Mouse (Mus musculus): Measurements from ENCODE around the gene Nsd1. TPM values are rescaled to one million over a fixed set of nuclear protein-coding genes. Genes with fewer than 3 reads are reported as not detected.

The Nsd1 gene
- polyA plus RNA-seq, 1 experiment from 2014 or later: 79.3 TPM

- no peak overlapping the region for H3K27ac ChIP-seq (ENCODE audit: low read depth, low read length)
- H3K4me3 ChIP-seq (ENCODE audit: low read depth, low read length): no peak overlapping the region
- no peaks in the 10 kb centered on the region for H3K27me3 ChIP-seq (ENCODE audit: control insufficient read depth, insufficient read depth, low read length)
- no peak overlapping the region for H3K4me2 ChIP-seq (ENCODE audit: low read depth, low read length, severe bottlenecking)
- H3K36me3 ChIP-seq (ENCODE audit: control insufficient read depth, insufficient read depth, low read length): no peaks in the 10 kb centered on the region; the same call in 1 of the 2 replicates
- H3K9me3 ChIP-seq (ENCODE audit: control insufficient read depth, low read length): no peaks in the 10 kb centered on the region
- no peak for ATAC-seq (replicated peaks; ENCODE audit: low FRiP score)
- H3K9ac ChIP-seq (ENCODE audit: low read length): no peak overlapping the region
- WGBS: 87% methylated on average over 3 of the region's 3 CpGs
- no peaks in the 10 kb centered on the region for H3K4me1 ChIP-seq (replicated peaks; ENCODE audit: control insufficient read depth, insufficient read depth, low read length)
- DNase-seq (ENCODE audit: low spot score): no peak
Observed at GRCm38 (mm10) chr13:55255052-55255652, 45.6 kb downstream of the Nsd1 start.

- H3K9ac ChIP-seq (ENCODE audit: low read length): no peak overlapping the region
- 97% methylated on average over 3 of the region's 3 CpGs for WGBS
- no peaks in the 10 kb centered on the region for H3K27me3 ChIP-seq (ENCODE audit: control insufficient read depth, insufficient read depth, low read length)
- ATAC-seq (replicated peaks; ENCODE audit: low FRiP score) (no peak), DNase-seq (ENCODE audit: low spot score) (no peak)
- no peak overlapping the region for H3K27ac ChIP-seq (ENCODE audit: low read depth, low read length)
- H3K4me2 ChIP-seq (ENCODE audit: low read depth, low read length, severe bottlenecking): no peak overlapping the region
- no peak overlapping the region for H3K4me3 ChIP-seq (ENCODE audit: low read depth, low read length)
- H3K4me1 ChIP-seq (replicated peaks; ENCODE audit: control insufficient read depth, insufficient read depth, low read length): no peaks in the 10 kb centered on the region
- H3K36me3 ChIP-seq (ENCODE audit: control insufficient read depth, insufficient read depth, low read length): peaks cover 9% of the 10 kb centered on the region
- no peaks in the 10 kb centered on the region for H3K9me3 ChIP-seq (ENCODE audit: control insufficient read depth, low read length)
Observed at GRCm38 (mm10) chr13:55258651-55259050, 49.1 kb downstream of the Nsd1 start.

GRCm38 (mm10) chr13:55261521-55261920, 51.9 kb downstream of the Nsd1 start:
- 91% methylated on average over 8 of the region's 8 CpGs for WGBS
- no peak overlapping the region for H3K4me2 ChIP-seq (ENCODE audit: low read depth, low read length, severe bottlenecking)
- no peaks in the 10 kb centered on the region; the same call in 1 of the 2 replicates for H3K9me3 ChIP-seq (ENCODE audit: control insufficient read depth, low read length)
- no peak for DNase-seq (ENCODE audit: low spot score)
- peaks cover 18% of the 10 kb centered on the region for H3K36me3 ChIP-seq (ENCODE audit: control insufficient read depth, insufficient read depth, low read length)
- no peaks in the 10 kb centered on the region for H3K4me1 ChIP-seq (replicated peaks; ENCODE audit: control insufficient read depth, insufficient read depth, low read length)
- no peaks in the 10 kb centered on the region for H3K27me3 ChIP-seq (ENCODE audit: control insufficient read depth, insufficient read depth, low read length)
- no peak overlapping the region for H3K9ac ChIP-seq (ENCODE audit: low read length)
- no peak overlapping the region for H3K4me3 ChIP-seq (ENCODE audit: low read depth, low read length)
- H3K27ac ChIP-seq (ENCODE audit: low read depth, low read length): no peak overlapping the region
- no peak for ATAC-seq (replicated peaks; ENCODE audit: low FRiP score)

GRCm38 (mm10) chr13:55262096-55262495, 52.5 kb downstream of the Nsd1 start:
- H3K36me3 ChIP-seq (ENCODE audit: control insufficient read depth, insufficient read depth, low read length): peaks cover 18% of the 10 kb centered on the region
- no peaks in the 10 kb centered on the region for H3K27me3 ChIP-seq (ENCODE audit: control insufficient read depth, insufficient read depth, low read length)
- no peak overlapping the region for H3K4me2 ChIP-seq (ENCODE audit: low read depth, low read length, severe bottlenecking)
- no peak for DNase-seq (ENCODE audit: low spot score)
- H3K9ac ChIP-seq (ENCODE audit: low read length): no peak overlapping the region
- H3K9me3 ChIP-seq (ENCODE audit: control insufficient read depth, low read length): no peaks in the 10 kb centered on the region; the same call in 1 of the 2 replicates
- H3K4me3 ChIP-seq (ENCODE audit: low read depth, low read length): no peak overlapping the region
- no peak for ATAC-seq (replicated peaks; ENCODE audit: low FRiP score)
- no peaks in the 10 kb centered on the region for H3K4me1 ChIP-seq (replicated peaks; ENCODE audit: control insufficient read depth, insufficient read depth, low read length)
- no peak overlapping the region for H3K27ac ChIP-seq (ENCODE audit: low read depth, low read length)

GRCm38 (mm10) chr13:55277203-55277602, 67.6 kb downstream of the Nsd1 start:
- Histone ChIP-seq H3K27ac (ENCODE audit: low read depth, low read length) (no peak overlapping the region), H3K4me2 (ENCODE audit: low read depth, low read length, severe bottlenecking) (no peak overlapping the region), H3K4me3 (ENCODE audit: low read depth, low read length) (no peak overlapping the region), H3K9ac (ENCODE audit: low read length) (no peak overlapping the region), H3K4me1 (replicated peaks; ENCODE audit: control insufficient read depth, insufficient read depth, low read length) (no peaks in the 10 kb centered on the region), H3K9me3 (ENCODE audit: control insufficient read depth, low read length) (no peaks in the 10 kb centered on the region), H3K27me3 (ENCODE audit: control insufficient read depth, insufficient read depth, low read length) (no peaks in the 10 kb centered on the region), H3K36me3 (ENCODE audit: control insufficient read depth, insufficient read depth, low read length) (peaks cover 6% of the 10 kb centered on the region; the same call in 1 of the 2 replicates)
- 88% methylated on average over 5 of the region's 5 CpGs for WGBS
- DNase-seq (ENCODE audit: low spot score) (no peak), ATAC-seq (replicated peaks; ENCODE audit: low FRiP score) (no peak)

- H3K9ac ChIP-seq (ENCODE audit: low read length): no peak overlapping the region
- WGBS: 93% methylated on average over 5 of the region's 5 CpGs
- H3K4me2 ChIP-seq (ENCODE audit: low read depth, low read length, severe bottlenecking): no peak overlapping the region
- no peak overlapping the region for H3K4me3 ChIP-seq (ENCODE audit: low read depth, low read length)
- H3K4me1 ChIP-seq (replicated peaks; ENCODE audit: control insufficient read depth, insufficient read depth, low read length): no peaks in the 10 kb centered on the region
- H3K27me3 ChIP-seq (ENCODE audit: control insufficient read depth, insufficient read depth, low read length): no peaks in the 10 kb centered on the region
- H3K27ac ChIP-seq (ENCODE audit: low read depth, low read length): no peak overlapping the region
- no peaks in the 10 kb centered on the region for H3K9me3 ChIP-seq (ENCODE audit: control insufficient read depth, low read length)
- no peak for ATAC-seq (replicated peaks; ENCODE audit: low FRiP score)
- DNase-seq (ENCODE audit: low spot score): no peak
- H3K36me3 ChIP-seq (ENCODE audit: control insufficient read depth, insufficient read depth, low read length): peaks cover 8% of the 10 kb centered on the region; the same call in 1 of the 2 replicates
Observed at GRCm38 (mm10) chr13:55277646-55278045, 68.1 kb downstream of the Nsd1 start.

GRCm38 (mm10) chr13:55288854-55289253, 79.3 kb downstream of the Nsd1 start:
- no peak overlapping the region for H3K27ac ChIP-seq (ENCODE audit: low read depth, low read length)
- H3K4me1 ChIP-seq (replicated peaks; ENCODE audit: control insufficient read depth, insufficient read depth, low read length): no peaks in the 10 kb centered on the region
- 85% methylated on average over 3 of the region's 3 CpGs for WGBS
- no peak overlapping the region for H3K9ac ChIP-seq (ENCODE audit: low read length)
- H3K4me2 ChIP-seq (ENCODE audit: low read depth, low read length, severe bottlenecking): no peak overlapping the region
- no peaks in the 10 kb centered on the region for H3K27me3 ChIP-seq (ENCODE audit: control insufficient read depth, insufficient read depth, low read length)
- H3K4me3 ChIP-seq (ENCODE audit: low read depth, low read length): no peak overlapping the region
- no peak for ATAC-seq (replicated peaks; ENCODE audit: low FRiP score)
- H3K9me3 ChIP-seq (ENCODE audit: control insufficient read depth, low read length): no peaks in the 10 kb centered on the region
- DNase-seq (ENCODE audit: low spot score): no peak
- H3K36me3 ChIP-seq (ENCODE audit: control insufficient read depth, insufficient read depth, low read length): peaks cover 9% of the 10 kb centered on the region; the same call in 1 of the 2 replicates

- ATAC-seq (replicated peaks; ENCODE audit: low FRiP score) (no peak), DNase-seq (ENCODE audit: low spot score) (no peak)
- no peak overlapping the region for H3K9ac ChIP-seq (ENCODE audit: low read length)
- no peaks in the 10 kb centered on the region for H3K4me1 ChIP-seq (replicated peaks; ENCODE audit: control insufficient read depth, insufficient read depth, low read length)
- H3K27ac ChIP-seq (ENCODE audit: low read depth, low read length): no peak overlapping the region
- H3K36me3 ChIP-seq (ENCODE audit: control insufficient read depth, insufficient read depth, low read length): peaks cover 17% of the 10 kb centered on the region
- H3K4me3 ChIP-seq (ENCODE audit: low read depth, low read length): no peak overlapping the region
- no peaks in the 10 kb centered on the region for H3K27me3 ChIP-seq (ENCODE audit: control insufficient read depth, insufficient read depth, low read length)
- no peak overlapping the region for H3K4me2 ChIP-seq (ENCODE audit: low read depth, low read length, severe bottlenecking)
- H3K9me3 ChIP-seq (ENCODE audit: control insufficient read depth, low read length): no peaks in the 10 kb centered on the region
- 92% methylated on average over 1 of the region's 1 CpGs for WGBS
Observed at GRCm38 (mm10) chr13:55296760-55297159, 87.2 kb downstream of the Nsd1 start.

- Histone ChIP-seq H3K9ac (ENCODE audit: low read length) (no peak overlapping the region), H3K36me3 (ENCODE audit: control insufficient read depth, insufficient read depth, low read length) (peaks cover 18% of the 10 kb centered on the region; the same call in 1 of the 2 replicates), H3K4me3 (ENCODE audit: low read depth, low read length) (no peak overlapping the region), H3K27me3 (ENCODE audit: control insufficient read depth, insufficient read depth, low read length) (no peaks in the 10 kb centered on the region), H3K4me2 (ENCODE audit: low read depth, low read length, severe bottlenecking) (no peak overlapping the region), H3K9me3 (ENCODE audit: control insufficient read depth, low read length) (no peaks in the 10 kb centered on the region), H3K4me1 (replicated peaks; ENCODE audit: control insufficient read depth, insufficient read depth, low read length) (no peaks in the 10 kb centered on the region), H3K27ac (ENCODE audit: low read depth, low read length) (no peak overlapping the region)
- ATAC-seq (replicated peaks; ENCODE audit: low FRiP score): no peak
- WGBS: 91% methylated on average over 5 of the region's 5 CpGs
- DNase-seq (ENCODE audit: low spot score): no peak
Observed at GRCm38 (mm10) chr13:55300913-55301312, 91.3 kb downstream of the Nsd1 start.

All from forebrain, embryonic 11.5 days (tissue).